Mouse (Mus musculus) small intestine, adult 2 months (tissue): ENCODE data around the gene Etnk2. TPM values are rescaled to one million over a fixed set of nuclear protein-coding genes. Genes with fewer than 3 reads are reported as not detected.
"Not testable (repeated sequence)": the region's sequence is repeated elsewhere in the genome, so short reads cannot be mapped to it uniquely, and the experiment has no call there.

Source experiments
- H3K27ac ChIP-seq: fragments of 200-500 bp; 2 replicates; pipeline ENCODE4 v1.5.1; 2012; ENCODE audit warnings: low read depth, low read length, control low read depth, inconsistent platforms; ENCODE audit not compliant: insufficient read depth
- H3K27me3 ChIP-seq: fragments of 200-500 bp; 2 replicates; pipeline ENCODE4 v1.6.1; 2012; ENCODE audit warnings: mild to moderate bottlenecking, moderate library complexity, low read length, inconsistent platforms; ENCODE audit not compliant: control insufficient read depth, insufficient read depth
- H3K36me3 ChIP-seq: fragments of 200-500 bp; 2 replicates; pipeline ENCODE4 v1.6.1; 2012; ENCODE audit warnings: mild to moderate bottlenecking, low read length, control low read depth, inconsistent platforms; ENCODE audit not compliant: control insufficient read depth, insufficient read depth
- H3K4me1 ChIP-seq: fragments of 200-500 bp; 2 replicates; pipeline ENCODE4 v1.6.1; 2012; ENCODE audit warnings: low read length, inconsistent platforms, mixed read lengths; ENCODE audit not compliant: control insufficient read depth, insufficient read depth, insufficient read length
- H3K4me3 ChIP-seq: fragments of 200-500 bp; 2 replicates; pipeline ENCODE4 v1.5.1; 2012; ENCODE audit warnings: low read depth, mild to moderate bottlenecking, control low read depth, inconsistent platforms, low read length, moderate library complexity
- CTCF ChIP-seq: fragments of 200-500 bp; IDR thresholded peaks from 2 replicates; pipeline ENCODE4 v1.5.1; 2012; ENCODE audit warnings: low read depth, mild to moderate bottlenecking, control low read depth, inconsistent platforms, low read length, moderate library complexity, mixed read lengths; ENCODE audit not compliant: insufficient replicate concordance, insufficient read length; ENCODE audit errors: extremely low read depth
- POLR2A ChIP-seq: fragments of 200-500 bp; IDR thresholded peaks from 2 replicates; pipeline ENCODE4 v1.6.1; 2012; ENCODE audit warnings: low read depth, mild to moderate bottlenecking, control low read depth, inconsistent platforms, low read length, moderate library complexity
- WGBS: fragments of 180-500 bp; shearing (Covaris S2); methylation state at CpG from one replicate; pipeline ENCODE4 v1.1.7; 2018; 5-methylcytosine and 5-hydroxymethylcytosine counted together
- polyA plus RNA-seq: library from polyadenylated mRNA; depleted of rRNA; stranded (reverse); fragments of >200 nt; gene quantifications from 2 replicates; pipeline ENCODE4 v1.2.3, GENCODE M21; 2012

Etnk2 gene
- polyA plus RNA-seq, 1 experiment: 1.0 TPM

- Histone ChIP-seq H3K27ac (no peak overlapping the region), H3K36me3 (no peaks in the 10 kb centered on the region), H3K4me1 (peaks cover 6% of the 10 kb centered on the region; the same call in 1 of the 2 replicates), H3K27me3 (0 out of 2 replicates have a peak, but pooled peaks cover 6% of the 10 kb centered on the region), H3K4me3 (no peak overlapping the region)
- no peak for TF ChIP-seq POLR2A
- TF ChIP-seq CTCF: no peak
- 90% methylated on average over 11 of the region's 11 CpGs for WGBS
Observed at GRCm38 (mm10) chr1:133332656-133333430, 30.5 kb upstream of the Etnk2 start.

- Histone ChIP-seq H3K4me1 (peaks cover 6% of the 10 kb centered on the region; the same call in 1 of the 2 replicates), H3K27me3 (0 out of 2 replicates have a peak, but pooled peaks cover 6% of the 10 kb centered on the region), H3K27ac (no peak overlapping the region), H3K4me3 (no peak overlapping the region), H3K36me3 (no peaks in the 10 kb centered on the region)
- WGBS: 74% methylated on average over 6 of the region's 6 CpGs
- no peak for TF ChIP-seq POLR2A
- no peak for TF ChIP-seq CTCF
Observed at GRCm38 (mm10) chr1:133333937-133334336, 29.4 kb upstream of the Etnk2 start.

- H3K4me3 ChIP-seq, H3K36me3 ChIP-seq, H3K27me3 ChIP-seq, H3K4me1 ChIP-seq, H3K27ac ChIP-seq: not testable (repeated sequence)
- 12% methylated on average over 1 of the region's 1 CpGs for WGBS
Observed at GRCm38 (mm10) chr1:133340403-133340802, 23.0 kb upstream of the Etnk2 start.

GRCm38 (mm10) chr1:133344357-133344756 is 19.0 kb upstream of the Etnk2 start:
- Histone ChIP-seq H3K4me3 (no peak overlapping the region), H3K36me3 (no peaks in the 10 kb centered on the region), H3K27me3 (no peaks in the 10 kb centered on the region), H3K4me1 (peaks cover 26% of the 10 kb centered on the region), H3K27ac (no peak overlapping the region)
- 84% methylated on average over 2 of the region's 2 CpGs for WGBS
- no peak for TF ChIP-seq POLR2A
- no peak for TF ChIP-seq CTCF

- Histone ChIP-seq H3K36me3 (no peaks in the 10 kb centered on the region), H3K4me3 (no peak overlapping the region), H3K27ac (no peak overlapping the region), H3K4me1 (peaks cover 26% of the 10 kb centered on the region), H3K27me3 (no peaks in the 10 kb centered on the region)
- 81% methylated on average over 9 of the region's 9 CpGs for WGBS
- TF ChIP-seq POLR2A: no peak
- no peak for TF ChIP-seq CTCF
Observed at GRCm38 (mm10) chr1:133346531-133346930, 16.8 kb upstream of the Etnk2 start.

GRCm38 (mm10) chr1:133347226-133347625 is 16.1 kb upstream of the Etnk2 start:
- H3K4me1 ChIP-seq: peaks cover 26% of the 10 kb centered on the region
- H3K27ac ChIP-seq: peak overlapping the region; percentile 70
- no peaks in the 10 kb centered on the region for H3K27me3 ChIP-seq
- H3K36me3 ChIP-seq: no peaks in the 10 kb centered on the region
- no peak for TF ChIP-seq POLR2A
- no peak for TF ChIP-seq CTCF
- WGBS: 84% methylated on average over 3 of the region's 3 CpGs
- H3K4me3 ChIP-seq: no peak overlapping the region

- Histone ChIP-seq H3K27ac (peak overlapping the region; percentile 75), H3K27me3 (no peaks in the 10 kb centered on the region), H3K36me3 (no peaks in the 10 kb centered on the region), H3K4me3 (no peak overlapping the region), H3K4me1 (peaks cover 26% of the 10 kb centered on the region)
- 27% methylated on average over 11 of the region's 11 CpGs for WGBS
- TF ChIP-seq POLR2A: no peak
- no peak for TF ChIP-seq CTCF
Observed at GRCm38 (mm10) chr1:133347693-133348520, 15.5 kb upstream of the Etnk2 start.
